Mouse (Mus musculus): ENCODE measurements around the gene Ndufaf2. TPM values are rescaled to one million over a fixed set of nuclear protein-coding genes. Genes with fewer than 3 reads are reported as not detected.

The Ndufaf2 gene
- polyA plus RNA-seq, 1 experiment from 2014 or later = 79.7 TPM

DNA sequence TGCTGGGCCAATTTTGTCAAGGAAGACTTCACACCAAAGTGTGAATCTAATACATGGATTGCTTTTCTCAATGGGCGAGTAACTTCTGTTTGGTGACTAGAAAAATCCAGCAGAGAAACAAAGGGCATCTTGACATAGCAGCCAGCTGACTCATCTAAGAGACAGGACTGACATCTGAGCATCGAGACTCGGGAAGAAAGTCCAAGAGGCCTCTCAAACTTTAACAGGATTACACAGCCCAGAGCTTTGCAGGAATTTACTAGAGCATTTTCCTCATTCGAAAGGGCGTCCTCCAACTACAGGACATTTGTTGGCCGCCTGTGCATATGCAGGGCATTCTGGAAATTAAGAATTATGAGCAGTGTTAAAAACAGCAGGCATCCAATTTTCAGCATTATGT lies 119.0 kb downstream of the Ndufaf2 start:
- DNase-seq (no peak), ATAC-seq (ENCODE audit: insufficient read depth) (no peak)
- Histone ChIP-seq H3K36me3 (ENCODE audit: insufficient read depth) (no peaks in the 10 kb centered on the region), H3K4me2 (no peak overlapping the region), H3K27me3 (ENCODE audit: insufficient read depth, low read length) (no peaks in the 10 kb centered on the region), H3K9me3 (ENCODE audit: low read depth, low read length) (no peaks in the 10 kb centered on the region), H3K27ac (ENCODE audit: low read depth) (no peak overlapping the region), H3K4me1 (ENCODE audit: insufficient read depth) (peaks cover 12% of the 10 kb centered on the region), H3K9ac (no peak overlapping the region), H3K4me3 (ENCODE audit: low read depth, low read length) (no peak overlapping the region)
- 61% methylated on average over 6 of the region's 6 CpGs for WGBS
- no peak for TF ChIP-seq CTCF (IDR thresholded peaks at IDR 0.05; ENCODE audit: low read depth)

DNA sequence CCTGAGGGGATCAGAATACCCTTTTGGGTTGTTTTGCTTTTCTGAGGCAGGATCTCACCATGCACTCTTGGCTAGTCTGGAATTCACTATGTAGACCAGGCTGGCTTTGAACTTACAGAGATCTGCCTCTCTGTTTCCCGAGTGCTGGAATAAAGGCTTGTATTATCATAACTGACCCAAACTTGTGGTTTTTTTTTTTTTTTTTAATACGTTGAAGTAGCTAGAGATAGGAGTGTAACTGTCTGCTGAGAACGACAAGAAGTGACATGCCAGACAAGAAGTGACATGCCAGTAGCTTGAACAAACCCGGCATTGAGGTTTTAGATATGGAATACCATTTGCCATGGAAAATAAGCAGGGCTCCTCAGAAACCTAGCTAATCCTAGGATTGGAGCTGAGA lies 125.6 kb downstream of the Ndufaf2 start:
- Histone ChIP-seq H3K4me3 (ENCODE audit: low read depth, low read length) (no peak overlapping the region), H3K9me3 (ENCODE audit: low read depth, low read length) (no peaks in the 10 kb centered on the region), H3K27ac (ENCODE audit: low read depth) (no peak overlapping the region), H3K27me3 (ENCODE audit: insufficient read depth, low read length) (no peaks in the 10 kb centered on the region), H3K9ac (no peak overlapping the region), H3K4me1 (ENCODE audit: insufficient read depth) (no peaks in the 10 kb centered on the region), H3K4me2 (no peak overlapping the region), H3K36me3 (ENCODE audit: insufficient read depth) (no peaks in the 10 kb centered on the region)
- no peak for TF ChIP-seq CTCF (IDR thresholded peaks at IDR 0.05; ENCODE audit: low read depth)
- DNase-seq (no peak), ATAC-seq (ENCODE audit: insufficient read depth) (no peak)
- WGBS = 89% methylated on average over 4 of the region's 4 CpGs

DNA sequence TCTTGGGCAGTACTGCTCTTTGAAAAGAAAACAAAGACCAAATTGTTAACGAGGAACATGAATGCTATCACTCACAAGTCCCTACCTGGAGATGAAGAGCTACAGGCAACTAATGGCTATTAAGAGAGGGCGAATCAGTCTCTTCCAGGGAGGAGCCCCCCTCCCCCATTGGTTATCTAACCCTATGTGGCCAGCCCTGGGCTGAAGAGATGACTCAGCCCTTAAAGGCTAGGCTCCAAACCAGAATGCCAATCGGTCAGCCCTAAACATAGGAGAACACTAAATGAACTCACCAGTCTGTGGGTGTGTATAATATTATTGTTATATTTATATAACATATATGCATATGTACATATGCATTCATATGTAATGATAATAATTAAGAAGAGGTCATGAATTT lies 132.6 kb downstream of the Ndufaf2 start:
- H3K36me3 ChIP-seq (ENCODE audit: insufficient read depth) = no peaks in the 10 kb centered on the region
- no peak overlapping the region for H3K9ac ChIP-seq
- no peak overlapping the region for H3K27ac ChIP-seq (ENCODE audit: low read depth)
- H3K4me1 ChIP-seq (ENCODE audit: insufficient read depth) = no peaks in the 10 kb centered on the region
- no peak for DNase-seq
- no peaks in the 10 kb centered on the region for H3K9me3 ChIP-seq (ENCODE audit: low read depth, low read length)
- H3K27me3 ChIP-seq (ENCODE audit: insufficient read depth, low read length) = no peaks in the 10 kb centered on the region
- no peak for TF ChIP-seq CTCF (IDR thresholded peaks at IDR 0.05; ENCODE audit: low read depth)
- no peak overlapping the region for H3K4me3 ChIP-seq (ENCODE audit: low read depth, low read length)
- H3K4me2 ChIP-seq = no peak overlapping the region
- 61% methylated on average over 3 of the region's 3 CpGs for WGBS
- ATAC-seq (ENCODE audit: insufficient read depth) = no peak

DNA sequence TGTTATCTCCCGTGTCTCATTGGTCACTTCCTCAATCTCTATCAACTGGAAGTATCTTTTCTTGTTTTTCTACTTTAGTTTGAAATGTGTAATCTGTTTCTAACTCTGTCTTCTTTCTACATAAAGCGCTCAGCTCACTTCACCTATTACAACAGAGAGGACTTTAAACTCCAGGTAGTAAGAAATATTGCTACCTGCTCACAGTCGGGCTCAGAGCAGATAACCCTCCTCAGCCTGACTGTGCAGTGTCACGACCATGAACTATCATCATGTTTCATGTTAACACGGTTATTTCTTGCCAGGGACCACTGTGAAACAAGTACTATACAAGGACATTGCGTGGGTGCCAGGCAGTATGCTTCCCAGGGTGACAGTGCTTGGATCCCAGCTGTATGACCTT lies 141.1 kb downstream of the Ndufaf2 start:
- H3K9ac ChIP-seq = no peak overlapping the region
- no peaks in the 10 kb centered on the region for H3K36me3 ChIP-seq (ENCODE audit: insufficient read depth)
- H3K4me3 ChIP-seq (ENCODE audit: low read depth, low read length) = no peak overlapping the region
- H3K9me3 ChIP-seq (ENCODE audit: low read depth, low read length) = no peaks in the 10 kb centered on the region
- TF ChIP-seq CTCF (IDR thresholded peaks at IDR 0.05; ENCODE audit: low read depth) = no peak
- ATAC-seq (ENCODE audit: insufficient read depth) (no peak), DNase-seq (no peak)
- no peaks in the 10 kb centered on the region for H3K4me1 ChIP-seq (ENCODE audit: insufficient read depth)
- 59% methylated on average over 6 of the region's 6 CpGs for WGBS
- H3K27ac ChIP-seq (ENCODE audit: low read depth) = no peak overlapping the region
- no peaks in the 10 kb centered on the region for H3K27me3 ChIP-seq (ENCODE audit: insufficient read depth, low read length)
- no peak overlapping the region for H3K4me2 ChIP-seq

DNA sequence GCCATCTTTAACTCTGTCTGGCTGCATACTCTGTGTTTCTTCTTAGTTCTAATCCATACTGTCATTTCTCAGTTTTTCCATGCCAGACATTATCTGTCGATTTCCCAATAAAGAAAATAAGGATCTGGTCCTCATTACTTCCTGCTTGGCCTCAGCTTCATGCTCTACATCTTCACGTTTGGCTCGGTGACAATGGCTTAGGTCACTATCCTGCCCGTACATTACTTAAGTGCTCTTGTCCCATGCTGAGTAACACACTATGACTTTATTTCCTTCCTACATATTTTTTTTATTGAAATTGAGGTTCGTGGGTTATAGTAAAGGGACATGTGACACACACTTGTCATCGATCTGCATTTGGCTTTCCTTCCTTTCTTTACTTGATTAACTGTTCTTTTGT lies 143.3 kb downstream of the Ndufaf2 start:
- Histone ChIP-seq H3K27ac (ENCODE audit: low read depth) (no peak overlapping the region), H3K27me3 (ENCODE audit: insufficient read depth, low read length) (no peaks in the 10 kb centered on the region)
- no peak for TF ChIP-seq CTCF (IDR thresholded peaks at IDR 0.05; ENCODE audit: low read depth)

DNA sequence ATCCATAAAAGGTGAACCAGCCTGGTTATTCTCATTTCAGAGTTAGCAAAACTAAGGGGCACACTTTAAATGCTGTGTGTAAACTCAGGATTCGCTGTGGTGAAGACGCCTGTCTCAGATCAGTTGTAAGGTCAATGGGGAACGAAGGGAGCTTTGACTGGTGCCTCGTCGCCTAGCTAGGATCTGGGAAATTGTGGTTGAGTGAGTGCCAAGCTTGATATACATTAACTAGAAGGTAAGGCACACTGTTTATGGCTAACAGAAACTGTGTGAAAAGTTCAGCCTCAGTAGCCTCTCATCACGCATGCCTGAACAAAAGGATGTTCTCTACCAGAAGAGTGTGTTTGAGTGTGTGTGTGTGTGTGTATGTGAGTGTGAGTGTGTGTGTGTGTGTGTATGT lies 144.6 kb downstream of the Ndufaf2 start:
- ATAC-seq (ENCODE audit: insufficient read depth) (no peak), DNase-seq (no peak)
- Histone ChIP-seq H3K4me2 (no peak overlapping the region), H3K27ac (ENCODE audit: low read depth) (no peak overlapping the region), H3K4me3 (ENCODE audit: low read depth, low read length) (no peak overlapping the region), H3K27me3 (ENCODE audit: insufficient read depth, low read length) (no peaks in the 10 kb centered on the region), H3K9ac (no peak overlapping the region), H3K9me3 (ENCODE audit: low read depth, low read length) (no peaks in the 10 kb centered on the region), H3K36me3 (ENCODE audit: insufficient read depth) (no peaks in the 10 kb centered on the region), H3K4me1 (ENCODE audit: insufficient read depth) (no peaks in the 10 kb centered on the region)
- 77% methylated on average over 6 of the region's 6 CpGs for WGBS
- TF ChIP-seq CTCF (IDR thresholded peaks at IDR 0.05; ENCODE audit: low read depth) = no peak

More for the DNA sequence above, 143.3 kb downstream of the Ndufaf2 start:
- Histone ChIP-seq H3K4me3 (ENCODE audit: low read depth, low read length) (no peak overlapping the region), H3K4me2 (no peak overlapping the region), H3K9me3 (ENCODE audit: low read depth, low read length) (no peaks in the 10 kb centered on the region), H3K36me3 (ENCODE audit: insufficient read depth) (no peaks in the 10 kb centered on the region), H3K4me1 (ENCODE audit: insufficient read depth) (no peaks in the 10 kb centered on the region), H3K9ac (no peak overlapping the region)
- DNase-seq (no peak), ATAC-seq (ENCODE audit: insufficient read depth) (no peak)
- 76% methylated on average over 6 of the region's 6 CpGs for WGBS

DNA sequence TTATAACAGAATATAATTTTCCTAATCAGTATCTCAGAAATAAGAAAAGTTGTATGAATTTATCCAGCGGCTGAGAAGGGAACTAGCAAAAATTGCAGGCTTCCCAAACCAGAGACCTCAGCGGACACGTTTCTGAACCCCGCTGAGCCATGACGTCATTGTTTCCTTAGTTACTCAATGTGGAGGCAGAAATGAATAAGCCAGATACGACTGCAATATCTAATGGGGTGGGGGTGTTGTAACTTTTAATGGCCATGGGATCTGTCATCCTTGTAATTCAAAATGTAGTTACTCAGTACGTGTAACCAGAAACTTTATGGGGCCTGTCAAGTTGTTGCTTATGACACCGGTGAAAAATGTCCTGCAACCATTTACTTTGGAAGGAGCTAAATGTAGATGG lies 145.3 kb downstream of the Ndufaf2 start:
- WGBS = 70% methylated on average over 8 of the region's 8 CpGs
- H3K27me3 ChIP-seq (ENCODE audit: insufficient read depth, low read length) = no peaks in the 10 kb centered on the region
- H3K36me3 ChIP-seq (ENCODE audit: insufficient read depth) = no peaks in the 10 kb centered on the region
- TF ChIP-seq CTCF (IDR thresholded peaks at IDR 0.05; ENCODE audit: low read depth) = no peak
- DNase-seq (no peak), ATAC-seq (ENCODE audit: insufficient read depth) (no peak)
- H3K27ac ChIP-seq (ENCODE audit: low read depth) = no peak overlapping the region
- H3K4me3 ChIP-seq (ENCODE audit: low read depth, low read length) = no peak overlapping the region
- H3K9me3 ChIP-seq (ENCODE audit: low read depth, low read length) = no peaks in the 10 kb centered on the region; the same call in 1 of the 2 replicates
- H3K4me2 ChIP-seq = no peak overlapping the region
- H3K4me1 ChIP-seq (ENCODE audit: insufficient read depth) = no peaks in the 10 kb centered on the region
- H3K9ac ChIP-seq = no peak overlapping the region

DNA sequence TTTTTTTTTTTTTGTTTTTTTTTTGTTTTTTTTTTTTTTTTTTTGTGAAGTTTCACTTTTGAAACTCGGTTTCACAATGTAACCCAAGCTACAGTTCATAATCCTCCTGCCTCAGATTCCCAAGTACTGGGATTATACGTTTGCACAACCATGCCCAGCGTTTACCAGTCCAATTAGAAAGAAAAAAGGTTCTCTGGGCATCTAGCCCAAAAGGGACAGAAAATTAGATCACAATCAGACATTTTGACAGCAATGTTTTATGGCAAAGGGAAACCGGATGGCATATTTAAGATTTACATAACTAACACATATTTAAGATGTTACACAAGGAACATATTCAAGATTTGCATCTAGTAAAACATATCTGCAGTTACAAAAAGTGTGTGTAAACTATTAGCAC lies 150.6 kb downstream of the Ndufaf2 start:
- ATAC-seq (ENCODE audit: insufficient read depth) (no peak), DNase-seq (no peak)
- WGBS = 77% methylated on average over 4 of the region's 4 CpGs
- Histone ChIP-seq H3K4me3 (ENCODE audit: low read depth, low read length) (no peak overlapping the region), H3K4me2 (no peak overlapping the region), H3K4me1 (ENCODE audit: insufficient read depth) (no peaks in the 10 kb centered on the region), H3K36me3 (ENCODE audit: insufficient read depth) (no peaks in the 10 kb centered on the region), H3K27ac (ENCODE audit: low read depth) (no peak overlapping the region), H3K9ac (no peak overlapping the region), H3K9me3 (ENCODE audit: low read depth, low read length) (no peaks in the 10 kb centered on the region; the same call in 1 of the 2 replicates), H3K27me3 (ENCODE audit: insufficient read depth, low read length) (no peaks in the 10 kb centered on the region)
- TF ChIP-seq CTCF (IDR thresholded peaks at IDR 0.05; ENCODE audit: low read depth) = no peak

Measured in lung, embryonic 14.5 days (tissue).